Mouse (Mus musculus): Measurements from ENCODE around the gene Megf6.

Gene Megf6

DNA sequence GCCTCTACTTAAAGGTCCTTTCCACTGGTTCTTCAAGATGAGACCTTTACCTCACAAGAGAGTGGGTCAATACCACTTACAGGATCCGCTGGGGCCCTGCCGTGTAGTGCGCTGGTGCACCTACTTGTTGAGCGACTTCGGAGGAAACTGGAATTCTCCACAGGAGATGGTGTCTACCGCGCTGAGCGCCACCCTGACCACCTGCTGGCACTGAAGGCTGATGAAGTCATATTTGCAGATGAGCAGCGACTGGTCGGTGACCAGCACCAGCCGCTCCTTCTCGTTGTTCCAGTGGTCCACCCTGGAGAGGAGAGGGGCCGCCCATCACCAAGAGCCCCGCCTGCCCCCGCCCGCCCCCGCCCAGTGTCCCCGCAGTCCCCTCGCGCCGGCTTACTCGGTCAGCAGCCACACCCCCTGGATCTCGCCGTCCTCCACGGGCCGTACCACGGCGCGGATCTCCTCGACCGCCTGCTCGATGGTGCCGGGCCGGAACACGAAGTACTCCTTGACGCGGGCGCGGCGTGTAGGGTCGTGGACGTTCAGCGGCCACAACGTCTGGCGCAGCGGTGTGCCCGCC lies 10.5 kb upstream of the Megf6 start:
- DNase-seq (ENCODE audit: low spot score), result no peak

DNA sequence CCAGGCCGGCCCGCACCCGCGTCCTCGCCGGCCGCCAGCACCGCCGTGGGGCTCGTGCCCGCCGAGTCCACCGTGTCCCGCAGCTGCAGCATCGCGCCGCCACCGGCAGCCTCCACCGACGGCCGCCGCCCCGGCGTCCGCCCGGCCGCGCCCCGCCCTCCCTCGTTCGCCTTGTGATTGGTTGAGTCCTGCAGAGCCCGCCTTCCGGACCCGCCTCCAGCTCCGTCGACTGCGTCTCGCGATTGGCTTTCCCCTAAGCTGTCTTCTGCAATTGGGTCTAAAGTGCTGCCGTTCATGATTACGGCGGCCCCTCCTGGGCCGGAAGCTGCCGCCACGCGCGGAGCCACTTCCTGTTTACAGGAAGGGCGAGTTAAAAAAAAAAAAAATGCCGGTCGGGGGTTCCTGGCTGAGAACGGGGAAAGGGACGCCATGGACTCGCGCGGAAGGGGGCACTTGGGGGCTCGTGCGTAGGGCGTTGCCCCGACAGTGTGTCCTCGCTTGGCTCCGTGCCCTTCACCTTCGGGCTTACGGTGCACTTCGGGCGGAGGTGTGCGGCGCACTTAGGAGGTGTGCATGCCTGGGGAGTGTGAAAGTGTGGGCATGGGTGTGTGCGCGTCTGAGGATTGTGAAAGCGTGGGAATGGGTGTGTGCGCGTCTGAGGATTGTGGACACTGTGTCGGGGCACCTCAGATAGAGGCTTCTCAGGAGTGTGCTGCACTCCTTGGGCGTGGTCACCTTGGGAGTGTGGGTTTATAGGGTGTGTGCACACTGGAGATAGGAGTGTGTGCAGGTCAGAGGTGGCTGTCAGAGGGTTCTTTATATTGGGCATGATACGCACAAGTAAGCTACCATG lies 9.8 kb upstream of the Megf6 start, which contains the start of gene Tprgl:
Tprgl (minus strand) TSS at position 129 of the 853 bp plus-strand sequence.
- DNase-seq (ENCODE audit: low spot score), result peak; percentile 96

DNA sequence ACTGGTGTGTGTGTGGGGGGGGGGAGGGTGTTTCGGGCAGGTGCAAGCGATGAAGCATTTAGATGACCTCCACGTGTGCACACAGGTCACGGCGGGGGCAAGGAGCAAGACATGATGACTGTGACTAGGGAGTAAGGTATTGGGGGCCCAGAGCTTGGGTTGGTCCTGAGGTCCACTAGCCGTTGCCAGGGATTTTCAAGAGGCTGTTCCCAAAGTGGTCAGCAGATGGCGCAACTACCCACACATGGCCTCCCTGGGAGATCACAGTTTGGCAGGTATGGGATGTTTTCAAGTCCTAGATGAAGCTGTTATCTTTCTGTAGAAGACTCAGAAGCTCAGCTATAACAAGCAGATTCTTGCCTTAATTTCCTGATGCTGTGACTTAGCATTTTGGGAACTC lies 7.2 kb upstream of the Megf6 start:
- DNase-seq (ENCODE audit: low spot score), result peak; percentile 91

DNA sequence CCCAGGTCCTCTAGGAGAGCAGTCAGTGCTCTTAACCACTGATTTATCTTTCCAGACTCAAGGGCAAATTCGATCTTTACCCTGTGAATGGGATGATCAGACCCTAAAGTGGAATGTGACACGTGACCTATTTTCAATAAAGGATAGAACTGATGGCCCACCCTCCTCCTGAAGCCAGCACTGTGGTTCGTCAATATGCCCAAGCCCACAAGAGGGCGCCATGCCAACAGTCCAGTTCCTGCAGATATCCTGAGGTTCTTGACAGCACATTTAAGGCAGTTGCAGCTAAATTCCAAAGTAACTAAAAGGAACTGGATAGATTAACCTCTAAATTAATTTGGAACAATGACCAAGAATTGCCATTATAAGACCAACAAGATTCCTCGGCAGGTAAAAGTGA lies 3.5 kb upstream of the Megf6 start:
- peak; percentile 76 for DNase-seq (ENCODE audit: low spot score)

DNA sequence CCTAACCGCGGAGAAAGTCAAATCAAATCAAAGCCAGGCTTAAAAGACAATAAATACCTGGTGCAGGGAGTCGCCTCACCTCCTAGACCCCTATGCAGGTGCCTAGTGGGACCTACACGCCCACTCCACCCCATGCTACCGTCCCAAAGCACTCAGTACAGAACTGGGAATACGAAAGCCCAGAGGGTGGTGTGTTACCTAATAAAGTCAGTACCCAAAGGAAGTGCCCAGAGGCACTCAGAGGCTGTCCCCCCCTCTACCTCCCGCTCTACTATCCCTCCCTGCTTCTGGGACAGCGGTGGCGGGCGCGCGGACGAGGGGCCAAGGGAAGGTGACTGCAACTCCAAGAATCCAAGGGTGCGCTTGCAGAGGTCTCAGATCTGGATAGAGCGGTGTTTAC lies 509 bp upstream of the Megf6 start:
- no peak for DNase-seq (ENCODE audit: low spot score)

DNA sequence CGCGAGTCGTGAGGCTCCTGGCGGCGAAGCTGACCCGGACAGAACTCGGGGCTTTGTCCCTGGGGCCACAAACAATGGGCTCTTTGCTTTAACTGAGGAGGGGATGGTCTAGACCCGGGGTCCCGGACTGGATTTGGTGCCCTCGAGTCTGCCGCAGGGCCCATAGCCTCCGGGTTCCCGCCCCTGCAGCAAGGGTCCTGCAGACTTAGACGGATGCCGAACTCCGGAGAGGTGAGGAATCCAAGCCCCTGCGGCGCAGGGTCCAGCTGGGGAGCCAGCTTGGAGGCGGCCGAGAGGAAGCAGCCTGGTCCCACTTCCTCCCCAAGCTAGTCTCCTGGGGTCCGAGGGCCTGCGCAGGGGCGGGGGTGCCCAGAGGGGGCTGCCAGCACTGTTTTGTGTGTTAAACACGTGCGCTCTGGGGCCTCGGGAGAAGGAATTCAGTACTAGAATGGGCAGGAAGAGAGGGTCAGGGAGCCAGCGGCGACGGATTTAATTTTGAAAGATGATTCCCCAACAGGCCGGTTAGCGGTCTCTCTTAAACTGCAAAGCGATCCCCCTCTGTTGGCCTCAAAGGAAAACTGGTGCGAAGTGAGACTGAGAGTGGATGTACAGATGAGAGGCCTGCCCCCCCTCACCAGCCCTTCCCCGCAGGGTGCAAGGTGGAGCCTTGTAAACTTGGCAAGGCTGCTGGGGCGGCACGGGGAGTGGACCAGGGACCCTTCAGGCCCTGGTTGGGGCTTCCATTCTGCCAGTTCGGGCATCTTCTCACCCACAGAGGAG lies 811 bp downstream of the Megf6 start:
- peak; percentile 71 for DNase-seq (ENCODE audit: low spot score)

DNA sequence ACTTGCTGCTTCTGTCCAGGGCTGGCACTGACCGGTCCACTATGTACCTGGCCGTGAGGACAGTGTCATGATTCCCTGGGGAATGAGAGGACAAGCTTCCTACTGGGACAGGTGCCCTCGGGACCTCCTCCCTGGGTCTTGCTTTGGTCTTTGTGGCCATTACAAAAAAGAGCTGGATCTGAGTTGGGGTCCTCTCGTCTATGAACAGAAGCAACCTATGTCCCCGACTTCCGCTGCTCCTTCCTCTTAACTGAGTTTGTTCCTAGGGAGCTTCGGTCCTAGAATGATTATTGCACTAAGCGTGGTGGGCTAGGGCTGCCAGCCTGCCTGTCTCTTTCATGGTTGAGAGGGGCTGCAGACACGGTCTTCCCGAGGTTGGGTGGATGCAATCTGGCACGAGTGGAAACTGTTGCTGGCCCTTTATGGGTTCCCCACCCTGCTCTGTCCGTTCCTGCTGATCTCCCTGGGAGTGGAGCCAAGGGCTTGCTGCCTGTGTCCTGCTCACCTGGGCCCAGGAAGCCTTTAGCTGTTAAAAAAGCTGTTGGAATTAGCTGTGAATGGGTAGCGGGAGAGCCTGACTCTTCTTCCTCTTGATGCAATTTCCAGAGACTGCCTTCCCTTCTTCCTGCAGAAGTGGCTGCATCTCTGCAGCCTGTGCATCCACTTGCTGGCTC lies 1.5 kb downstream of the Megf6 start:
- no peak for DNase-seq (ENCODE audit: low spot score)

DNA sequence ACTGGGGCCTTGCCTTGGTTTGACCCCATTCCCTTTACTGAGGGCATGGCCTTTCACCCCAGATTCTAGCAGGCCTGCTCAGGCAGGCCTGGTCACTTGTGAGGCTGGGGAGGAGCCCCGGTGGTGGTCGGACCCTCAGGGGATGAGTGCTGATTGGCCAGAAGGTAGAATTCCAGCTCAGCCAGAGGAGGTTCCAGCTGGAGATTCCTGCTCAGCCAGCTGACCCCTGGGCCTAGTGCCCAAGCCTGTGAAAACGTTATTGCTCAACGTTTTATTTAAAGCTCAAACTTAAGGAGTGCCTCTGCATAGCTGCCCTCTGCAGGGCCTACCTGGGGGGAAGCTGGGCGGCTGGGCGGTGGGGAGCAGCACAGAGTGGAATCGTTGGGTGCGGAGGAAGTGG lies 6.7 kb downstream of the Megf6 start:
- peak; percentile 26 for DNase-seq (ENCODE audit: low spot score)

DNA sequence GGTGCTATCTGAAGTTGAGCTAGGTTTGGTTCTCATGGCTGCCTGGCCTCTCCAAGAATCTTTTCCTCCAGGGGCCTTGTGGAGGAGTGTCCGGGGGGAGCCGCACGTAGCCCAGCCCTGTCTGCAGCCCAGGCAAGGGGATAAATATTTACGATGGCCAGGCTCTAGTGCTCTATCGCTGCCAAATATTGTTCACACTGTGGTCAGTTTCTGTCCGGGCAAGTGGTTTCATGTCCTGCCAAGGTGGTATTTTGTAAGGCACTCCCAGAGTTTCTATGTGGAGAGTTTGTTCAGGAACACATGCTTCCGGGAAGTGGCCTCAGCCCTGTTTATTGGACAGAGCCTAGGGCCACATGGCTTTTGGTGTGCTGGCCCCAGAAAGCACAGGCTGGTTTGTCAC lies 10.5 kb downstream of the Megf6 start:
- DNase-seq (ENCODE audit: low spot score), result no peak

DNA sequence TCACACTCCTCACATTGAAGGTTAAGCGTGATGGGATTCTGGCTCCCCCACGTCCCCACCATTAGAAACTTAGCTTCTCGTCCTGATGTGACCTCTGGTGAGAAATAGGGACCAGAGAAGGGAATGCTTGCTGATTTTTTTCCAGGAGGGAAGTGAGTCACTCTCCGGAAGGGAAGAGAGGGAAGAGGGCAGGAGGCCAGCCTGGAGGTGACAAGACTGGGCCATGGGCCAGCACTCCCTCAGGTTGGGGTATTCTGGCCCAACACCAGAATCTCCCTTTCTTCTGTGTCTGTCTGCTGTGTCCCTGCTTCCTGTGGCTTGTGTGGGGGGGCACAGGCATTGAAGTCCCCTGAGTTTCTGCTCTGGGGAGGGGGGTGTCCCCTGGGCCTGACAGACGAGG lies 13.0 kb downstream of the Megf6 start:
- DNase-seq (ENCODE audit: low spot score), result no peak

DNA sequence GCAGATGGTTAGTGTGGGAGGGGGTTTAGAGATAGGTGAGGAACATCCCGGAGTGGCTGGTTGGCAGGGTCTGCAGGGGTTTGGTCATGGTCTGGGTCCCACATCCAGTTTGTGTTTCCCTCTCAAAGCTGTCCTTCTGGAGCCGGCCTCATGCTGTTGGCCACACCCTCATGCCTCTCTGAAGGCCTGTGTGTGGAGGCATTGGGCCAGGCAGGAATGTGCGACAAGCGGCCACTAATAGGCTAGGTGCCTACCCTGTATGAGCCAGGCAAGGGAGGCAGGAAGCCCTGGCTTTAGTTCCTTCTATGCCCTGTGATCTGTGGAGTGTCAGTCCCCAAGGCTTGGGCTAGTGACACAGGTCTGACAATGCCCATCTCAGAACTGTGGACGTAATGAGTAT lies 14.5 kb downstream of the Megf6 start:
- DNase-seq (ENCODE audit: low spot score), result no peak

DNA sequence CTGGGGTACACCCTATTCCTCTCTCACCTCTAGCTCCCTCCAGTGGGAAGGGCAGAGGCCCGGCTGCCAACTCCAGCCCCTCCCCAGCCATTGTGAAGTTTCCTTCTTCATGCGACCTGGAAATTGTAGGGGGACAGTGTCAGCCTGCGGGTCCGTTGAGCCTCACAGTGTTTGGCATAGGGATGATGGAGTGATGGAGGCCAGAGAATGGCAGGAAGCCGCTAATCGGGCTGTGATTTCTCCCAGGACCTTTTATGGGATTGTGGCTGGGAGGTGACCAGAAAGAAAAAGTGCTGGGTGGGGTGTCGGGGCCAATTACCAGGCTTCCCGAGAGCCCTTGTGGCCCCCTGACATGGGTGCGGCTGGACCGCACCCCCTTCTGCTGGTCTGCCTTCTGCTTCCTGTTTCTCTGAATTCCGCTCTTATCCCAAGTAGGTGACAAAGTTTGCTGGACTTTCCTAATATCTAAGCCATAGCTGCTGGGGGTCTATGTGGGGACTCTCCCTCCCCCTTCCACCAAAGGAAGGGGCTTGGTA lies 15.5 kb downstream of the Megf6 start:
- DNase-seq (ENCODE audit: low spot score), result no peak

DNA sequence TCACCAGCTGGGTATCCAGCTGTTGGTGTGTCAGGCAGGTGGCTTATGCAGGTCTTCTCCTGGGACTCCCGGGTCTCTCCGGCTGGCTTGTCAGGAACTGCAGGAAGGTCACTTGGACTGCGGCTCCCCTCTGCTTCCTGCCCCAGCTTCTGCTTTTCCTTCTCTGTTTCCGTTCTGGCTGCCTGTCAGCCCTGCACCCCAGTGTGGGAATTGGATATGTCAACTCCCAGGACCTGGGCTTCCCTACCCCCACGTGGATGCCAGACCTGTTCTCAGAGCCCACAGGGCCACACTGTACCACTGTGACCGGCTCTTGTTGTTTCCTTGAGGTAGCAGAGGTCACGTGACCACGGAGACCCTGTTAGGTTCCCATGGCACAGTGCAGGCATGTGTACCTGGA lies 18.4 kb downstream of the Megf6 start:
- DNase-seq (ENCODE audit: low spot score), result no peak

DNA sequence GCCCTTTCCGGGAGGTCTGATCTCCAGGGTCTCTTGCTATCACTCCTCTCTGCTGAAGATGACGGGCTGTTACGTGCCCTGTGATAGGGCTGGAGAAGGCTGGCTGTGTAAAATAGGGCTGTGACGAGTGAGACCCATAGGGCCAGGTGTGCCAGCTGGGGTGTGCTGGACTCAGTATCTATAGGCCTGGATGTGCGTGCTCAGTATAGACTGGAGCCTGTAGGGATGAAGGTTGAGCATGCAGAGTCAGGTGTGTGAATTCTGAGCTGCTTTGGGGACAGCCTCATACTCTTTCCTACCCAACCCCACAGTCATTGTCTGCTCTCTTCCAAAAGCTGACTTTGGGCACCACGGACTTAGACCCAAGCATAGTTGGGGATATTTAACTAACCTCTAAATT lies 27.4 kb downstream of the Megf6 start:
- no peak for DNase-seq (ENCODE audit: low spot score)

DNA sequence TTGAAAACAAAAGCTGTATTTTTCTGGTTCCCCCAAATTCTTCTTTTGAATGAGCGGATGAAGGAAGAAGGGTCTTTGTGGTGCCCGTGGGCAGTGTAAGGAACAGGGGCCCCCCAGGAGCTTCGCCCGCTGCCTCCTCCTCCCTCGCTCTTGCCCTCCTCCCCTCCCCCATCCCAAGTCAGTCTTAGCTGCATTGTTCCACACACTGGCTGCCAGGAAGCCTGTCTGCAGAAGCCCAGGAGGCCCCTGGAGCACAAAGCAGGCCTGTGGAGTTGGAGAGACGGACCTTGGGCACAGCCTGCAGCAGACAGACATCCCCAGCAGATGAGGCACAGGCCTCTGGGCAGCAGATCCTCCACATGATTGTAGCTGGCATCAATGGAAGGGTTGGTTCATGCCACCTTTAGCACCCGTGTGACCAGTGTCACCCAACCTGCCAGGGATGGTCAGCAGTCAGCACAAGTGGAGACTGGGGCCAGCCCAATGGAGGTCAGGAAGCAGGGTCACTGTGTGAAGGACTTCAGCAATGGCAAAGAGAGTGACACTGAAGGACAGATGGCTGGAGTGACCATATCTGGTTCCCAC lies 27.9 kb downstream of the Megf6 start:
- DNase-seq (ENCODE audit: low spot score), result peak; percentile 56

DNA sequence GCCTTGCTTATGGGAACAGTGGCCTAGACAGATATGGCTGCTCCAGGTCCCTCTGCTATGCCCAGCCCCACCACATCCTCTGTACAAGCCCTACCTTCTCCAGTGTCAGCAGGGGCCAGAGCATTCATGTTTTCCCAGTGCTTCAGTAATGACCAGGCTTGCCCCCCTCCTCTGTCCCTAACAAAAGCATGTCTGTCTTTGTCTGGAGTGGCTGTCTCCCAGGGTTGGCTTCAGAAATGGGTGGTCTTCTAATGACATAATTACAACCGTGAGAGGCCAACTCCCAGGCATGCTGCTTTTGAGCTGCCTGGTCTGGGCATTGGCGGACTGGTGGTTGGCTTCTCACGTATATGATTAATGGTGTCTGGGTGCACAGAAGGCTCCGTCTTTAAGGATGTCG lies 31.0 kb downstream of the Megf6 start:
- DNase-seq (ENCODE audit: low spot score), result no peak

DNA sequence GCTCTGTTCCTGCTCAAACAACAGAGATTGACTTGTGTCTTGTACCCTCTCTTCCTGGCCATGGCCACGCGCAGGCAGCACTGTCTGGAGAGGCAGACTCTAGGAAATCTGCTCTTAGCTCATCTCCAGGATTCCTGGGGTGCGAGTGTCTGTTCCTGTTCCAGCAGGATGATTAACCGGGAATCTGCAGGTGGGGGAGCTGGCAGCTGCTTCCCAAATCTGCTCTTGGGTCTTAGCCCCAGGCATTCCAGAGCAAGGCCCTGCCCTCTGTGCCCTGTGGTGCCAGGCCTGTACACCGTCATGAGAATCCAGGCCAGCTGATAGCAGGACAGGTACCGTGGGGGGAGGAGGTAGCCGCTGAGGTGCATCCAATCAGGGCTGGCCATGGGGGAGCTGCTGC lies 34.0 kb downstream of the Megf6 start:
- no peak for DNase-seq (ENCODE audit: low spot score)

DNA sequence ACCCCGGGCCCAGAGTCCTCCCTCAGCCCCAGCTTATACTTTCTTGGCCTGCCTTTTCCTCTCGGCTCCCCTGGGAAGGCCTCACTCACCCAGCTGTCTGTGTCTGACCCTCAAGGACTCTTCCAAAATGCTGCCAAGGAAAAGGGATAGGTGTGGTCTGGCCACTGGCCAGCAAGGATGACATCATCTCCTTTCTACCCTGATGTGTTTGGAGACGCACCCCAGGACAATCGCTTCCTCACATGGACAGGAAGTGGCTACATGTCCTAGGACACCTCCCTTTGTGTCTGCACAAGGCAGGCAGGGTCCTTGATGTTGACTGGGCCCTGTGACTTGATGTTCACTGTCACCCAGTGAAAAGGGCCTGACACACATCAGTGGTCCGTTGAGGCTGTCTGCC lies 34.9 kb downstream of the Megf6 start:
- no peak for DNase-seq (ENCODE audit: low spot score)

DNA sequence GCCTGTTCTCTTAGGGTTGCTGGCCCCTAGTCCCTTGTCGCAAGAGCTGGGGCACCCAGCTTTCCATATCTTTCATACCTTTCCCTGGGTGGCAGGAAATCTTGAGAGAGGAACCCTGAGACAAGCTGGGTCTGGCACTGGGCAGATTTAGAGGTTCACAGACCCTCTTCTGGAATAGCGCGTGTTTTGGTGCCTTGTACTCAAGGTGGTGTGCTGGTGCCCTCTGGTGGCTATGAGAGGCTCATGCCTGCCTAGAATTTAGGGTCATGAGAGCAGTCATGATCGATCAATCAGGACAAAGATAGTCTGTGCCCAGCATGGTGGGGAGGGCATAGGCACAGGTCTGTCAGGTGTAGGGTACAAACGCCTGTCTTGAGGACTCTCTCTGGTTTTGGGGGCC lies 36.7 kb downstream of the Megf6 start:
- peak; percentile 89 for DNase-seq (ENCODE audit: low spot score)

DNA sequence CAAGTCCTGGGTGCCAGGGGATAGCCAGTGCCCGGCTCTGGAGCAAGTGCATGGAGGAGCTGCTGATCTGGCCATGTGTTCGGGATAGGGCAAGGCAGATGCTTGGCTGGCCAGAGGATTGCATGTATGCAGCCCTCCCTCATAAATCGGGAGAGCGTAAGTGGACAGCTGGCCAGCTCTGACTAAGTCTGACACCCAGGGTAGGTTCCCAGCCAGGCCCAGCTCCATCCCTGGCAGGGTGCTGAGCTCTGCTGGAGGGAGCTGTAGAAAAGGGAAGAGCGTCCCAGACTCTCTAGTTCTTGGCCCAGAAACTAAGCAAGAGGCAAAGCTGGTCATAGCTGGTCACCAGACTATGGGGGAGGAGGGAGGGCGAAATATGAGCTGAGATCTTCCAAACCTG lies 38.5 kb downstream of the Megf6 start:
- DNase-seq (ENCODE audit: low spot score), result no peak

DNA sequence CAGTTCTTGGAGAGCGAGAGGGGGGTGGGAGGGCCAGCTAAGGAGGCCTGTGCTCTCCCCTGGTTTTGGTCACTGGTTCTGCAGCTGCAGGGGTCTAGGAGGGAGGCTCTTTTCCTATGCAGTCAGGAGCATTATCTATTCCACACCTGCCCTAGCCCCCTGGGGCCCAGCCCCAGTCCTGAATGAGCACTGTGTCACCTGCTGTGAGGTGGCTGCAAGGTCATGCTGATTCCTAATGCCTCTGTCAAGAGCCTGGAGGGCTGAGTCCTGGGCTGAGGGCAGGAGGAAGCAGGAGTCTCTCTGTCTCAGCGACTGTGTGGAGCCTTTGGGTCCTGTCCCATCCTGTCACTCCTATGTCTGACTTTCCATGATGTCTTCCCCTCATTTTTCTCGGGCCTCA lies 39.3 kb downstream of the Megf6 start:
- no peak for DNase-seq (ENCODE audit: low spot score)

DNA sequence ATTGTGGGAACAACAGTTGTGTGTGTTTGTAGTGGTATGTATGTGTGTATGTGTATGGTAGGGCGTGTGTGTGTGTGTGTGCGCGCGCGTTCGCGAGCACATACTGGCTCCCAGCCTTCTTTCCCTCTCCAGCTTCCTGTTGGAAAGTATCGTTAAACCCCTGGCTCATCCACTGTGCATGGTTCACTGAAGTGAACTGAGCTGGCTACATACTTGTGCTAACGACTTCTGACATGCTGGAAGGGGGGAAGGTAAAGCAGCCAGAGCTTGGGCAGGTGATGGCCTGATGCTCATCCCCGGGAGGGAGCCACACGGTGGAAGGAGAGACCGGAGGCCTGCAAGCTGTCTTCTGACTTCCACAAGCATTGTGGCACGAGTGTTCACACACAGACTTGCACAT lies 40.9 kb downstream of the Megf6 start:
- no peak for DNase-seq (ENCODE audit: low spot score)

All from embryo, embryonic 10.5 days (tissue).